Mouse (Mus musculus) neural tube, embryonic 11.5 days (tissue): ENCODE measurements around the gene Xirp2. TPM values are rescaled to one million over a fixed set of nuclear protein-coding genes. Genes with fewer than 3 reads are reported as not detected.
"Not testable (repeated sequence)": the region's sequence is repeated elsewhere in the genome, so short reads cannot be mapped to it uniquely, and the experiment has no call there.

Source experiments
- ATAC-seq: fragments of 200-750 bp; cut with Nextera tagmentation; 2 replicates; pipeline ENCODE4 v1.8.0; 2017; ENCODE audit warnings: moderate number of reproducible peaks, mild to moderate bottlenecking, moderate TSS enrichment, moderate library complexity; ENCODE audit not compliant: insufficient read depth, low FRiP score, low TSS enrichment
- DNase-seq: peaks from one replicate; pipeline ENCODE4 v3.0.0-alpha.2; 2015; ENCODE audit warnings: low spot score
- H3K27ac ChIP-seq: fragments of 300-500 bp; sonication (generic); 2 replicates; pipeline ENCODE4 v1.5.1; 2014; ENCODE audit warnings: low read depth, mild to moderate bottlenecking, low read length
- H3K27me3 ChIP-seq: fragments of 300-500 bp; sonication (generic); 2 replicates; pipeline ENCODE4 v1.6.1; 2014; ENCODE audit warnings: mild to moderate bottlenecking, low read length, mixed read lengths; ENCODE audit not compliant: control insufficient read depth, insufficient read depth
- H3K36me3 ChIP-seq: fragments of 300-500 bp; sonication (generic); 2 replicates; pipeline ENCODE4 v1.6.1; 2014; ENCODE audit warnings: mild to moderate bottlenecking, low read length, moderate library complexity, mixed read lengths; ENCODE audit not compliant: control insufficient read depth, insufficient read depth
- H3K4me1 ChIP-seq: fragments of 300-500 bp; sonication (generic); 2 replicates; pipeline ENCODE4 v1.6.1; 2014; ENCODE audit warnings: low read length, mixed read lengths; ENCODE audit not compliant: control insufficient read depth, insufficient read depth
- H3K4me2 ChIP-seq: fragments of 300-500 bp; sonication (generic); 2 replicates; pipeline ENCODE4 v1.6.1; 2014; ENCODE audit warnings: low read depth, mild to moderate bottlenecking, moderate library complexity
- H3K4me3 ChIP-seq: fragments of 300-500 bp; sonication (generic); 2 replicates; pipeline ENCODE4 v1.5.1; 2014; ENCODE audit warnings: low read depth, low read length
- H3K9ac ChIP-seq: fragments of 300-500 bp; sonication (generic); 2 replicates; pipeline ENCODE4 v1.6.1; 2014; ENCODE audit warnings: mild to moderate bottlenecking, low read length
- H3K9me3 ChIP-seq: fragments of 300-500 bp; sonication (generic); 2 replicates; pipeline ENCODE4 v1.6.1; 2016; ENCODE audit warnings: low read length; ENCODE audit not compliant: control insufficient read depth
- WGBS: fragments of 180-500 bp; shearing (Covaris S2); extraction: QIAGEN DNeasy Blood & Tissue Kit; methylation state at CpG from one replicate; pipeline ENCODE4 v1.1.7; 2014; 5-methylcytosine and 5-hydroxymethylcytosine counted together
- polyA plus RNA-seq: library from polyadenylated mRNA; unstranded; fragments of >200 nt; fragmentation: Nextera tagmentation; extraction: Ambion mirVana; gene quantifications from 2 replicates; pipeline ENCODE4 v1.2.1, GENCODE M21; 2014

Xirp2 gene
- not detected in 2 replicates for polyA plus RNA-seq

- Histone ChIP-seq H3K9me3 (no peaks in the 10 kb centered on the region), H3K9ac (no peak within 1 kb of the TSS), H3K4me3 (no peak within 1 kb of the TSS), H3K27me3 (no peaks in the 10 kb centered on the region), H3K4me2 (no peak within 1 kb of the TSS), H3K27ac (no peak within 1 kb of the TSS), H3K36me3 (no peaks in the 10 kb centered on the region), H3K4me1 (no peaks in the 10 kb centered on the region)
- WGBS: 80% methylated on average over 3 of the region's 3 CpGs
- DNase-seq (no peak), ATAC-seq (no peak)
Observed at GRCm38 (mm10) chr2:67445780-67446179, at the start of gene Xirp2. Gene Xirp2 (plus strand): TSS chr2:67446002.

DNA sequence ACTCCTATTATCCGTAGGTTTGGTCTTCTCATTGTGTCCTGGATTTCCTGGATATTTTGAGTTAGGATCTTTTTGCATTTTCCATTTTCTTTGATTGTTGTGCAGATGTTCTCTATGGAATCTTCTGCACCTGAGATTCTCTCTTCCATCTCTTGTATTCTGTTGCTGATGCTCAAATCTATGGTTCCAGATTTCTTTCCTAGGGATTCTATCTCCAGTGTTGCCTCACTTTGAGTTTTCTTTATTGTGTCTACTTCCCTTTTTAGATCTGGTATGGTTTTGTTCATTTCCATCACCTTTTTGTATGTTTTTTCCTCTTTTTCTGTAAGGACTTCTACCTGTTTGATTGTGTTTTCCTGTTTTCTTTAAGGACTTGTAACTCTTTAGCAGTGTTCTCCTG, 32.4 kb upstream of the Xirp2 start, which contains the start of gene Gm21830:
TSS of gene Gm21830 (plus strand) at position 301 of the 400 bp plus-strand sequence.
- WGBS: no CpG with 5 or more reads among the region's 1 CpGs
- H3K36me3 ChIP-seq, H3K9me3 ChIP-seq, H3K4me1 ChIP-seq, ATAC-seq, DNase-seq, H3K4me2 ChIP-seq, H3K4me3 ChIP-seq, H3K9ac ChIP-seq, H3K27me3 ChIP-seq, H3K27ac ChIP-seq: not testable (repeated sequence)

GRCm38 (mm10) chr2:67420853-67421252, 24.9 kb upstream of the Xirp2 start:
- H3K27ac ChIP-seq: no peak overlapping the region
- ATAC-seq: no peak
- no peak overlapping the region for H3K9ac ChIP-seq

GRCm38 (mm10) chr2:67422799-67423198, 23.0 kb upstream of the Xirp2 start:
- Histone ChIP-seq H3K9me3 (no peaks in the 10 kb centered on the region), H3K4me1 (no peaks in the 10 kb centered on the region), H3K36me3 (no peaks in the 10 kb centered on the region), H3K4me2 (no peak overlapping the region), H3K27ac (no peak overlapping the region), H3K9ac (no peak overlapping the region), H3K4me3 (no peak overlapping the region), H3K27me3 (no peaks in the 10 kb centered on the region)
- ATAC-seq (no peak), DNase-seq (no peak)
- 88% methylated on average over 1 of the region's 1 CpGs for WGBS

More at GRCm38 (mm10) chr2:67420853-67421252, 24.9 kb upstream of the Xirp2 start:
- no peak for DNase-seq
- H3K4me3 ChIP-seq: no peak overlapping the region
- H3K4me1 ChIP-seq: no peaks in the 10 kb centered on the region
- H3K36me3 ChIP-seq: no peaks in the 10 kb centered on the region
- H3K9me3 ChIP-seq: no peaks in the 10 kb centered on the region
- no peak overlapping the region for H3K4me2 ChIP-seq
- no peaks in the 10 kb centered on the region for H3K27me3 ChIP-seq

GRCm38 (mm10) chr2:67433081-67433480, 12.7 kb upstream of the Xirp2 start, which contains the start of gene Gm26727:
Gene Gm26727 (minus strand): TSS chr2:67433181.
- 57% methylated on average over 2 of the region's 2 CpGs for WGBS
- no peak within 1 kb of the TSS for H3K27ac ChIP-seq
- H3K4me3 ChIP-seq: no peak within 1 kb of the TSS
- ATAC-seq (no peak), DNase-seq (no peak)
- H3K4me1 ChIP-seq: no peaks in the 10 kb centered on the region
- no peak within 1 kb of the TSS for H3K4me2 ChIP-seq
- no peaks in the 10 kb centered on the region for H3K36me3 ChIP-seq
- no peaks in the 10 kb centered on the region for H3K27me3 ChIP-seq
- no peaks in the 10 kb centered on the region for H3K9me3 ChIP-seq
- no peak within 1 kb of the TSS for H3K9ac ChIP-seq

DNA sequence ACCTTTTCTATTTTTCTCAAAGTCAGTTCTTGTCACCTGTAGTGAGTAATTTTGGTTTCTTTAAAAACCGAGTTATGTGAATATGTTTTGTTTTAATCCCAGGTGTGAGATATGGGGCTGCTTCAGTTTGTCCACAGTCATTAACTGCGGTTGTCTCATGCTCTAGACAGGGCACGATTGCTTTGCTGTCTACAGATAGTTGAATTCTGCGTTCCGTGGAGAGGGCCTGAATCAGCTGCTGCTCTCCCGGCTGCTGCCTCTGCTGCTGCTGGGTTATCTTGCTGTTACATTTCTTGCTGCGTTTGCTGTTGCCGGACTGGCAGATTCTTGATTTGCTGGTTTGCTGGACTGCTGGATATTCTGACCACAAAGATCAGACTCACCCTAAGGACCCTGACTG, 7.5 kb upstream of the Xirp2 start:
- H3K4me3 ChIP-seq: no peak overlapping the region
- no peak overlapping the region for H3K9ac ChIP-seq
- 88% methylated on average over 8 of the region's 8 CpGs for WGBS
- no peaks in the 10 kb centered on the region for H3K4me1 ChIP-seq
- no peak overlapping the region for H3K27ac ChIP-seq
- no peaks in the 10 kb centered on the region for H3K36me3 ChIP-seq
- ATAC-seq: no peak
- no peak overlapping the region for H3K4me2 ChIP-seq
- H3K27me3 ChIP-seq: no peaks in the 10 kb centered on the region
- no peaks in the 10 kb centered on the region for H3K9me3 ChIP-seq
- no peak for DNase-seq

- WGBS: 91% methylated on average over 1 of the region's 1 CpGs
- H3K4me2 ChIP-seq: no peak overlapping the region
Observed at GRCm38 (mm10) chr2:67446772-67447171, 970 bp downstream of the Xirp2 start.

GRCm38 (mm10) chr2:67447206-67447605, 1.4 kb downstream of the Xirp2 start:
- Histone ChIP-seq H3K4me2 (no peak overlapping the region), H3K27me3 (no peaks in the 10 kb centered on the region), H3K27ac (no peak overlapping the region), H3K4me3 (no peak overlapping the region), H3K9me3 (no peaks in the 10 kb centered on the region), H3K36me3 (no peaks in the 10 kb centered on the region), H3K9ac (no peak overlapping the region), H3K4me1 (no peaks in the 10 kb centered on the region)
- 79% methylated on average over 12 of the region's 12 CpGs for WGBS
- ATAC-seq (no peak), DNase-seq (no peak)

More at GRCm38 (mm10) chr2:67446772-67447171, 970 bp downstream of the Xirp2 start:
- Histone ChIP-seq H3K27me3 (no peaks in the 10 kb centered on the region), H3K27ac (no peak overlapping the region), H3K4me3 (no peak overlapping the region), H3K9me3 (no peaks in the 10 kb centered on the region), H3K4me1 (no peaks in the 10 kb centered on the region), H3K36me3 (no peaks in the 10 kb centered on the region), H3K9ac (no peak overlapping the region)
- DNase-seq (no peak), ATAC-seq (no peak)

DNA sequence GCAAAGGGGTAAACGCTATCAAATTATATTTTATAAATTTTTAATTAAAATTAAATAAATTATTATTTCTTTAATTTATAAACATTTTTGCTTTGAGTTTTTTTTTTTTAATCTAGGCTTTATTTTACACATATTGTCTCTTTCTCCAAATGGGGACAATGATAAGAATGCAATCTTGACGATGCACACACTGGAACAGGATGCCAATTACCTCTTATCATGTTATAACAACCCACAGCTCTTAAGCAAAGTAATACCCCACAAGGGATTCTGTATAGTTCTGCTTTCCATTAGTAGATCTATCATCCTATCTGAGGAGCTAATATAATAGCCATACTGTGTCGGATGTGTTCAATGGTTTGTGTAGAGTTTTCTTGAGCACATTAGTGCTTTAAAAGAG, 15.1 kb downstream of the Xirp2 start:
- Histone ChIP-seq H3K9ac (no peak overlapping the region), H3K27ac (no peak overlapping the region), H3K4me1 (no peaks in the 10 kb centered on the region), H3K36me3 (no peaks in the 10 kb centered on the region), H3K9me3 (no peaks in the 10 kb centered on the region), H3K4me2 (no peak overlapping the region), H3K27me3 (no peaks in the 10 kb centered on the region), H3K4me3 (no peak overlapping the region)
- WGBS: 90% methylated on average over 3 of the region's 3 CpGs
- DNase-seq: no peak
- ATAC-seq: no peak
